Mouse (Mus musculus): ENCODE data around the gene Mblac1. TPM values are rescaled to one million over a fixed set of nuclear protein-coding genes. Genes with fewer than 3 reads are reported as not detected.
A peak's percentile ranks its signal among the peaks of the same experiment; 100 is the strongest.

Gene Mblac1
- 6.1 and 6.3 TPM in 2 replicates for polyA plus RNA-seq (2015; fragmentation: Nextera tagmentation; extraction: Ambion mirVana)

DNA sequence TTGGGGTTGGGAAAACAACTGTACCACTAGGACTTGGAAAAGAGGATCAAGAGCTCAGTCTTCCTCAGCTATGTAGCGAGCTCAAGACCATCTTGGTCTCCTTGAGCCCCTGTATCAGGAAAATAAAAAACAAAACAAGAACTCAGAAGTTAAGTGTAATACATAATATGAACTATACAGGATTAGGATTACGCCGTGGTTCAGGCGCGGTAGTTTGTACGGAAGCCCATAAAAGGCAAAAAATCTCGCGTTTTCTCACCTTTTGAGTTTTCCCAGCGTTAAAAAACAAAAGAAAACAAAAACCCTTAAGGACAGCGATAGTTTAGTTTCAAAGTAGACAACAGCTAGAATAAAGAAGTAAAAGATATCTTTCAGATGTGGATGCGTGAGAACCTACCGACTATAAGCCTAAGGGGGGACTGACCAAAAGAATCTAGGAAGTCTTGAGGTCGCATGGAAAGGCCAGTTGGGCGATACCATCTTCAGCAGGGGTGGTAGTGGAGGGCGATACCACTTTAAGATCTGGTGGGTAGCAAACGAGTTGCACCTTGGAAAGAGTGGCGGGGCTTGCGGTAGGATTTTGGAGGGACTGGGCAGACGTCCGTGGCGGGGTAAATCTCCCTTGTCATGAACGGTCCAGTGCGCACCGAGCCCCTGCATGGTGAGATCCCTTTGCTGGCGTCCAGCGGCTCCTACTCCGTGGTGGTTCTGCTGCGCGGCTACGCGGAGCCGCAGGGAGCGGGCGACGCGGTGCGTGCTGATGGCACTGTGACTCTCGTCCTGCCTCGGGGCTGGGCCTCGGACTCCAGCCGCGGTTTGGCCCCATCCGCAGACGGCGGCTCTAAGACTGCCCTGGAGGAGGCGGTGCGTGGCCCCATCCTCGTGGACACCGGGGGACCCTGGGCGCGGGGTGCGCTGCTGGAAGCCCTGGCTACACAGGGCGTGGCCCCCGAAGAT, at the start of gene Mblac1:
Gene Mblac1 (plus strand): TSS at position 544 of the 957 bp plus-strand sequence.
- peak; percentile 84 for ATAC-seq (replicated peaks; ENCODE audit: extremely low read depth, insufficient read depth, low FRiP score)
- peaks cover 10% of the 10 kb centered on the region for H3K4me1 ChIP-seq (ENCODE audit: control insufficient read depth, insufficient read depth, low read length)
- H3K4me2 ChIP-seq (ENCODE audit: low read depth, low read length): peak within 1 kb of the TSS; percentile 94
- peak within 1 kb of the TSS; percentile 92 for H3K9ac ChIP-seq (ENCODE audit: low read length)
- H3K27ac ChIP-seq (ENCODE audit: low read length): peak within 1 kb of the TSS; percentile 88
- no peaks in the 10 kb centered on the region for H3K9me3 ChIP-seq (replicated peaks; ENCODE audit: control insufficient read depth, low read length)
- 0 out of 2 replicates have a peak, but pooled peaks cover 2% of the 10 kb centered on the region for H3K36me3 ChIP-seq (ENCODE audit: control insufficient read depth, insufficient read depth)
- H3K4me3 ChIP-seq (ENCODE audit: low read length): peak within 1 kb of the TSS; percentile 80
- WGBS: 7% methylated on average over 54 of the region's 54 CpGs
- H3K27me3 ChIP-seq (ENCODE audit: control insufficient read depth, insufficient read depth, low read length): no peaks in the 10 kb centered on the region

DNA sequence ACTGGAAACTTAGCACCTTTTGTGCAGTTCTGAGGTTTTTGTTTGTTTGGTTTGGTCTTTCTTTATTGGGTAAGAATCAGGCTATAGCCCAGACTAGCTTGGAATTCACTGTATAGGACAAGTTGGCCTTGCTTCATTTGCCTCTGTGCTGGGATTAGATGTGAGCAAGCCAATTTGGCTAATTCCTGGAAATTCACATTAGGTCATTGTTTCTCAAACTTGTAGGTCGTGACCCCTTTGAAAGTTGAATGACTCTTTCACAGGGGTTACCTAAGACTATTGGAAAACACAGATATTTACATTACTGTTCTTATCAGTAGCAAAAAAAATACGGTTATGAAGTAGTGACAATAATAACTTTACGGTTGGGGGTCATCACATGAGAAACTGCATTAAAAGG, 39.7 kb upstream of the Mblac1 start:
- 72% methylated on average over 3 of the region's 3 CpGs for WGBS
- Histone ChIP-seq H3K4me2 (ENCODE audit: low read depth, low read length) (peak overlapping the region; percentile 87), H3K27ac (ENCODE audit: low read length) (no peak overlapping the region), H3K9me3 (replicated peaks; ENCODE audit: control insufficient read depth, low read length) (no peaks in the 10 kb centered on the region), H3K27me3 (ENCODE audit: control insufficient read depth, insufficient read depth, low read length) (no peaks in the 10 kb centered on the region), H3K4me3 (ENCODE audit: low read length) (peak overlapping the region; percentile 90), H3K9ac (ENCODE audit: low read length) (peak overlapping the region; percentile 89), H3K36me3 (ENCODE audit: control insufficient read depth, insufficient read depth) (peaks cover 11% of the 10 kb centered on the region), H3K4me1 (ENCODE audit: control insufficient read depth, insufficient read depth, low read length) (peaks cover 8% of the 10 kb centered on the region)
- ATAC-seq (replicated peaks; ENCODE audit: extremely low read depth, insufficient read depth, low FRiP score): no peak

DNA sequence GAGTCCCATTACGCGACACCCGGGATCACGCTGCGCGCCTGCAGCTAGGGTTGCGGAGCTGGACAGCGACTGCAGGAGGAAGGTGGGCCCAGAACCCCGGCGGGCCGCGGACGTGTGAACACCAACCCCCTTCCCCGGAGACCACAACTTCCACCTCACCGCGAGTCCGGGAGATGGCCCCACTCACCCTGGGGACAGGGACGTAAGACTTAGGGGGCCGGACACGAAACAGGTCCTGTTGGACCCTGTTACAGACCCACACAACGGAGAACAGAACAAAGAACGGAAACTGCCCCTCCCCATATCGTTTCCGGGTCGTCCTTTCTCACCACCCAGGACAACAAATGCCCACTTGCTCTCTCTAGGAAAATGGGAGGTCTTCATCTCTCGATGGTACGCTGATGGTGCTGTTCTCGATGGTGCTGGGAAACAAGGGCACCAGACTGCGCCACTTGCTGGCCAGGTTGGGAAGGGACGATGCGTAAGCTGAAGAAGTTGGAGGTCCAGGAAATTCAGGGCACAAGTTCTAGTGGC, 38.6 kb upstream of the Mblac1 start, which contains the start of gene Zfp113:
Gene Zfp113 (minus strand): TSS at position 302 of the 534 bp plus-strand sequence.
- peaks cover 10% of the 10 kb centered on the region for H3K4me1 ChIP-seq (ENCODE audit: control insufficient read depth, insufficient read depth, low read length)
- peak; percentile 96 for ATAC-seq (replicated peaks; ENCODE audit: extremely low read depth, insufficient read depth, low FRiP score)
- no peaks in the 10 kb centered on the region for H3K9me3 ChIP-seq (replicated peaks; ENCODE audit: control insufficient read depth, low read length)
- peak within 1 kb of the TSS; percentile 88 for H3K27ac ChIP-seq (ENCODE audit: low read length)
- H3K4me2 ChIP-seq (ENCODE audit: low read depth, low read length): peak within 1 kb of the TSS; percentile 87
- H3K4me3 ChIP-seq (ENCODE audit: low read length): peak within 1 kb of the TSS; percentile 90
- peak within 1 kb of the TSS; percentile 89 for H3K9ac ChIP-seq (ENCODE audit: low read length)
- peaks cover 7% of the 10 kb centered on the region for H3K36me3 ChIP-seq (ENCODE audit: control insufficient read depth, insufficient read depth)
- H3K27me3 ChIP-seq (ENCODE audit: control insufficient read depth, insufficient read depth, low read length): no peaks in the 10 kb centered on the region
- WGBS: 1% methylated on average over 31 of the region's 31 CpGs

DNA sequence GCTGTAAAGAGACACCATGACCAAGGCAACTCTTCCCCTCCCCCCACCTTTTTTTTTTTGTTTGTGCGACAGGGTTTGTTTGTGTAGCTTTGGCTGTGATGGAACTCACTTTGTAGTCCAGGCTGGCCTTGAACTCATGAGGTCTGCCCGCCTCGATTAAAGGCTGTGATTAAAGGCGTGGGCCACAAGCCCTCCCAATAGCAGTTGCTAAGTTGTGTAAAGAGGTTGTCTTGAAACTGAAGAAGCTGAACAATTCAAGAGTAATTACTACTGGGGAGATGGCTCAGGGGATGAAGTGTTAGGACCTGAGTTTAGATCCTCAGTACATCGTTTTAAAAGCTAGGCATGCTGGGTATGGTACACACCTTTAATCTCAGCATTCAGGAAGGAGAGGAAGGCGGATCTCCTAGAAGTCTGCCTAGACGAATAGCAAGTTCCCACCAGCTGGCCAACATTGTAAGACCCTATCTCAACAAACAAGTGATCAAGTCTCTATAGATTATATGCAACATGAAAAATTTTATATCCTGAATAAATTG, 33.8 kb upstream of the Mblac1 start:
- Histone ChIP-seq H3K9me3 (replicated peaks; ENCODE audit: control insufficient read depth, low read length) (no peaks in the 10 kb centered on the region), H3K27ac (ENCODE audit: low read length) (peak overlapping the region; percentile 71), H3K27me3 (ENCODE audit: control insufficient read depth, insufficient read depth, low read length) (no peaks in the 10 kb centered on the region), H3K36me3 (ENCODE audit: control insufficient read depth, insufficient read depth) (peaks cover 25% of the 10 kb centered on the region), H3K9ac (ENCODE audit: low read length) (peak overlapping the region; percentile 93), H3K4me1 (ENCODE audit: control insufficient read depth, insufficient read depth, low read length) (peaks cover 15% of the 10 kb centered on the region), H3K4me2 (ENCODE audit: low read depth, low read length) (peak overlapping the region; percentile 73), H3K4me3 (ENCODE audit: low read length) (peak overlapping the region; percentile 89)
- no peak for ATAC-seq (replicated peaks; ENCODE audit: extremely low read depth, insufficient read depth, low FRiP score)
- 67% methylated on average over 7 of the region's 7 CpGs for WGBS

DNA sequence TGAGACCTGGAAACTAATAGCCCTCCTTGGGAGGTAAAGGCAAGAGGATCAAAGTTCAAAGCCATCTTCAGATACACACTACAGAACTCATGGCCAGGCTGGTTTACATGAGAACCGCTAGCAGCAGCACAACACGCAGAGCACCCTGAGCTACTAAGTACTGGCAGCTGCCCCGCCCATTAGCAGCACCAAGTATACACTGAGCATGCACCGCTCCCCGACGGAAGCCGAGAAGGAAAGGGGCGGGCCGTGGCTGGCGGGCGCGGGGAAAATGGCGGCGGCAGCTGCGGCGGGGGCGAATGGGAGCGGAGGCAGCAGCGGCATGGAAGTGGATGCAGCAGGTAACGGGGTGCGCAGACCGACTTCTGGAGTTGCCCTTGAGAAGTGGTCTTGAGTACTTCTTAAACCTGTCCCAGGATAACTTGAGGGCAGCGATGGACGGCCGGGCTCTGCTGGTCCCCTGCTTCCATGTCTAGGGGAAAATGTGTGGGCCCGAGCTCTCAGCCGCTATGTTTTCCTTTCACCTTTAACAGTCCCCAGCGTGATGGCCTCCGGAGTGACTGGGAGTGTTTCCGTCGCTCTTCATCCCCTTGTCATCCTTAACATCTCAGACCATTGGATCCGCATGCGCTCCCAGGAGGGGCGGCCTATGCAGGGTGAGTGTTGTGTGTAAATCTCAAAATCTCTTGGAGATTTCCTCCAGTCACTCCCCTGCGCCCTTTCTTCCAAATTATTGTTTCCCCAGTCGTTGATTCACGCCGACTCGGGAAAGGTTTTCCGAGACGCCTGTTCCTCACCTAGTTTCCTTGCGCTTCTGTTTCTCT, 33.1 kb upstream of the Mblac1 start, which contains the start of gene Cops6:
Gene Cops6 (plus strand): TSS at position 230 of the 824 bp plus-strand sequence.
- peak; percentile 96 for ATAC-seq (replicated peaks; ENCODE audit: extremely low read depth, insufficient read depth, low FRiP score)

DNA sequence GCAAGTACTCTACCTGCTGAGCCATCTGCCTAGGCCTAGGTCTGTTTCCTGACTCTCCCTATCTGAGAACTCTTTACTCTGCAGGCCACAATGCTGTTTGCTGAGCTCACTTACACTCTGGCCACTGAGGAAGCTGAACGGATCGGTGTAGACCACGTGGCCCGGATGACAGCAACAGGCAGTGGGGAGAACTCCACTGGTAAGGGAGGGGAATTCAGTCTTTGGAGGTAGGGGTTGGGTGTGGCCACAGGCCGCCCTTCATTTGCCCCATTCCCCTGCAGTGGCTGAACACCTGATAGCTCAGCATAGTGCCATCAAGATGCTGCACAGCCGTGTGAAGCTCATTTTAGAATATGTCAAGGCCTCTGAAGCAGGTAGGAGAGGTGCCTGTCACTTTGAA, 31.1 kb upstream of the Mblac1 start:
- Histone ChIP-seq H3K4me2 (ENCODE audit: low read depth, low read length) (no peak overlapping the region), H3K27ac (ENCODE audit: low read length) (no peak overlapping the region), H3K9ac (ENCODE audit: low read length) (no peak overlapping the region), H3K9me3 (replicated peaks; ENCODE audit: control insufficient read depth, low read length) (no peaks in the 10 kb centered on the region), H3K4me3 (ENCODE audit: low read length) (no peak overlapping the region), H3K36me3 (ENCODE audit: control insufficient read depth, insufficient read depth) (peaks cover 51% of the 10 kb centered on the region), H3K4me1 (ENCODE audit: control insufficient read depth, insufficient read depth, low read length) (peaks cover 15% of the 10 kb centered on the region), H3K27me3 (ENCODE audit: control insufficient read depth, insufficient read depth, low read length) (no peaks in the 10 kb centered on the region)
- no peak for ATAC-seq (replicated peaks; ENCODE audit: extremely low read depth, insufficient read depth, low FRiP score)
- WGBS: 65% methylated on average over 6 of the region's 6 CpGs

More for the DNA sequence above, 33.1 kb upstream of the Mblac1 start, which contains the start of gene Cops6:
- Histone ChIP-seq H3K27me3 (ENCODE audit: control insufficient read depth, insufficient read depth, low read length) (no peaks in the 10 kb centered on the region), H3K27ac (ENCODE audit: low read length) (peak within 1 kb of the TSS; percentile 76), H3K36me3 (ENCODE audit: control insufficient read depth, insufficient read depth) (peaks cover 32% of the 10 kb centered on the region), H3K9me3 (replicated peaks; ENCODE audit: control insufficient read depth, low read length) (no peaks in the 10 kb centered on the region), H3K4me2 (ENCODE audit: low read depth, low read length) (peak within 1 kb of the TSS; percentile 94), H3K4me3 (ENCODE audit: low read length) (peak within 1 kb of the TSS; percentile 89), H3K9ac (ENCODE audit: low read length) (peak within 1 kb of the TSS; percentile 93), H3K4me1 (ENCODE audit: control insufficient read depth, insufficient read depth, low read length) (peaks cover 15% of the 10 kb centered on the region)
- WGBS: under 1% methylated on average over 42 of the region's 42 CpGs

DNA sequence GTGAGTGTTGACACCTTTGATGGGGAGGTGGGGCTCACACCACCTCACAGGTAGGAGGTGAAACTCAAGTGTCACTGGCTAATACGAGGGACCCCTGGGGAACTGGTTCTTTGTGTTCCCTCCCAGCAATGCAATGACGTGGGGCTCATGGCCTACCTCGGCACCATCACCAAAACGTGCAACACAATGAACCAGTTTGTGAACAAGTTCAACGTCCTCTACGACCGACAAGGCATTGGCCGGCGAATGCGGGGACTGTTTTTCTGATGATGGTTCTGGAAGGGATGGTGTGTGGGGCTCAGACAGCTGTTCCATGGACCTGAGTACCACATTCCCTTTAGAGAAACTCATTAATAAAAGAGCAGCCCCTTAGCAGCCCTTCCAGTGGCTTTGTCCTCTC, 30.5 kb upstream of the Mblac1 start:
- H3K4me2 ChIP-seq (ENCODE audit: low read depth, low read length): no peak overlapping the region
- H3K27me3 ChIP-seq (ENCODE audit: control insufficient read depth, insufficient read depth, low read length): no peaks in the 10 kb centered on the region
- WGBS: 73% methylated on average over 10 of the region's 10 CpGs
- no peak overlapping the region for H3K27ac ChIP-seq (ENCODE audit: low read length)
- H3K9ac ChIP-seq (ENCODE audit: low read length): no peak overlapping the region
- peaks cover 15% of the 10 kb centered on the region for H3K4me1 ChIP-seq (ENCODE audit: control insufficient read depth, insufficient read depth, low read length)
- H3K4me3 ChIP-seq (ENCODE audit: low read length): no peak overlapping the region
- no peaks in the 10 kb centered on the region for H3K9me3 ChIP-seq (replicated peaks; ENCODE audit: control insufficient read depth, low read length)
- peaks cover 54% of the 10 kb centered on the region for H3K36me3 ChIP-seq (ENCODE audit: control insufficient read depth, insufficient read depth)
- ATAC-seq (replicated peaks; ENCODE audit: extremely low read depth, insufficient read depth, low FRiP score): no peak

DNA sequence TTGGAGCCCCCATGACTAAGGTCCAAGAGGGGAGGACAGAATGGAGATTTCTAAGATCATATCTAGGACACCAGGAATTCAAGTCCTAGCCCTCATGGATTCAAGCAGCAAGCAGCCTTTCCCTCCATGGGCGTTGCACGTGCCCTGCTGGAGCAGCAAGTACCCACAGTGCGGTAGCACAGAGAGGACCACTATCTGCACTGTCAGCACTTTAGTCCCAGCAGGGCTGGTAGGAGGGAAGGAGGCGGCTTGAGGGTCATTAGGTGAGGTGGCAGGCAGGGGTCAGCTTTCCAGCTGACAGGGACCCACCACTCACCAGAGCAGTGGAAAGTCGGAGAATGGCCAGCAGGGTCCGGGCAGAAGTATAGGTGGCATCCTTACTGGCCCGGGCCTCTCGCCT, 28.5 kb upstream of the Mblac1 start:
- WGBS: 75% methylated on average over 8 of the region's 8 CpGs
- ATAC-seq (replicated peaks; ENCODE audit: extremely low read depth, insufficient read depth, low FRiP score): no peak
- Histone ChIP-seq H3K4me1 (ENCODE audit: control insufficient read depth, insufficient read depth, low read length) (peaks cover 19% of the 10 kb centered on the region), H3K9me3 (replicated peaks; ENCODE audit: control insufficient read depth, low read length) (no peaks in the 10 kb centered on the region), H3K4me2 (ENCODE audit: low read depth, low read length) (no peak overlapping the region), H3K27ac (ENCODE audit: low read length) (no peak overlapping the region), H3K4me3 (ENCODE audit: low read length) (no peak overlapping the region), H3K9ac (ENCODE audit: low read length) (no peak overlapping the region), H3K27me3 (ENCODE audit: control insufficient read depth, insufficient read depth, low read length) (no peaks in the 10 kb centered on the region), H3K36me3 (ENCODE audit: control insufficient read depth, insufficient read depth) (peaks cover 56% of the 10 kb centered on the region)

All from heart, embryonic 16.5 days (tissue).